Mouse (Mus musculus) adrenal gland, postnatal 36 days (tissue): Measurements from ENCODE around the gene Phf12. TPM values are rescaled to one million over a fixed set of nuclear protein-coding genes. Genes with fewer than 3 reads are reported as not detected.
"Not testable (repeated sequence)": the region's sequence is repeated elsewhere in the genome, so short reads cannot be mapped to it uniquely, and the experiment has no call there.

Source experiments
- DNase-seq, 2 experiments: peaks; one replicate each; pipeline ENCODE4 v3.0.0; 2021; ENCODE audit warnings: mixed read lengths in 1 of 2
- total RNA-seq, 2 experiments: library from RNA; stranded (reverse); gene quantifications; 2 replicates each; pipeline ENCODE4 v1.2.3; 2021

The Phf12 gene
- total RNA-seq, 2 experiments from 2014 or later, result 46.6 to 50.8 TPM

- peak; percentile 95 to 96 for DNase-seq
These were observed 49.6 kb downstream of the Phf12 start, which contains the start of gene Dhrs13 for GRCm38 (mm10) chr11:78031947-78032808. Gene Dhrs13, plus strand, starts transcription at chr11:78032280.

GRCm38 (mm10) chr11:78032809-78033195, 50.2 kb downstream of the Phf12 start:
- no peak for DNase-seq

- DNase-seq, result peak; percentile 60 to 69
These were observed 51.5 kb downstream of the Phf12 start for GRCm38 (mm10) chr11:78033931-78034617.

GRCm38 (mm10) chr11:78036791-78037190, 54.2 kb downstream of the Phf12 start:
- no peak for DNase-seq

GRCm38 (mm10) chr11:78037831-78038752, 55.5 kb downstream of the Phf12 start, which contains the start of gene Flot2:
Gene Flot2, plus strand, starts transcription at chr11:78037931.
- DNase-seq, result peak; percentile 77 to 88

- DNase-seq, result no peak
These were observed 58.3 kb downstream of the Phf12 start for GRCm38 (mm10) chr11:78040878-78041277.

GRCm38 (mm10) chr11:78042290-78042870, 59.8 kb downstream of the Phf12 start:
- DNase-seq, result not testable (repeated sequence)

- DNase-seq, result peak; percentile 93 to 94
These were observed 62.3 kb downstream of the Phf12 start for GRCm38 (mm10) chr11:78044758-78045251.

GRCm38 (mm10) chr11:78048637-78049036, 66.1 kb downstream of the Phf12 start:
- DNase-seq, result not testable (repeated sequence)

GRCm38 (mm10) chr11:78053078-78053477, 70.5 kb downstream of the Phf12 start:
- no peak for DNase-seq

- no peak for DNase-seq
These were observed 74.4 kb downstream of the Phf12 start for GRCm38 (mm10) chr11:78056946-78057345.

- peak; percentile 90 to 91 for DNase-seq
These were observed 77.5 kb downstream of the Phf12 start for GRCm38 (mm10) chr11:78059833-78060757.

GRCm38 (mm10) chr11:78062563-78062962, 80.0 kb downstream of the Phf12 start:
- no peak for DNase-seq

GRCm38 (mm10) chr11:78065906-78066305, 83.4 kb downstream of the Phf12 start:
- DNase-seq, result no peak

- no peak for DNase-seq
These were observed 84.1 kb downstream of the Phf12 start for GRCm38 (mm10) chr11:78066641-78067040.

GRCm38 (mm10) chr11:78067566-78067965, 85.0 kb downstream of the Phf12 start:
- DNase-seq, result no peak

- DNase-seq, result no peak
These were observed 86.6 kb downstream of the Phf12 start for GRCm38 (mm10) chr11:78069130-78069529.

- no peak for DNase-seq
These were observed 87.1 kb downstream of the Phf12 start for GRCm38 (mm10) chr11:78069646-78070045.

GRCm38 (mm10) chr11:78071938-78072337, 89.4 kb downstream of the Phf12 start:
- no peak for DNase-seq

- DNase-seq, result no peak
These were observed 90.0 kb downstream of the Phf12 start for GRCm38 (mm10) chr11:78072425-78073130.
